Mouse (Mus musculus): ENCODE data around the gene Nfix. TPM values are rescaled to one million over a fixed set of nuclear protein-coding genes. Genes with fewer than 3 reads are reported as not detected.
A peak's percentile ranks its signal among the peaks of the same experiment; 100 is the strongest.

Gene Nfix
- total RNA-seq, 2 experiments from 2014 or later, result 287 to 311 TPM

DNA sequence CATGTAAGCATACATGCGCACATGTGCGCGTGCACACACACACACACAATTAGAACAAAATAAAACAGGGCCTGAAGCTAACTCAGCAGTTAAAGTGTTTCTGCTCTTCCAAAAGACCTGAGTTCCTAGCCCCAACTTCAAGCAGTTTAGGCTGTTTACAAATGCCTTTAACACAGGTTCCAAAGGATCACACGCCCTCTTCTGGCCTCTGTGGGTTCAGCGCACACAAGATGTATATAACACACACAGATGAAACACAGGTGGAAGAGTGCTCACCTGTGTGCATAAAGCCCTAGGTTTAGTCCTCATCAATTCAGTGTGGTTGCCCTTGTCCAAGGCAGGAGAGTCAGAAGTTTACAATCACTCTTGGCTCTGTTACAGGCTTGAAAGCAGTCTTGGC is 5.9 kb upstream of the Nfix start:
- DNase-seq (ENCODE audit: low spot score), result no peak
- intact Hi-C loops (cut with DNase I), result no loop called here

- intact Hi-C loops (cut with DNase I), result no loop called here
- no peak for DNase-seq (ENCODE audit: low spot score)
Measured at GRCm38 (mm10) chr8:84799136-84799931, 810 bp downstream of the Nfix start.

GRCm38 (mm10) chr8:84798446-84799135 is 1.6 kb downstream of the Nfix start:
- intact Hi-C loops (cut with DNase I), result no loop called here
- DNase-seq (ENCODE audit: low spot score), result no peak

DNA sequence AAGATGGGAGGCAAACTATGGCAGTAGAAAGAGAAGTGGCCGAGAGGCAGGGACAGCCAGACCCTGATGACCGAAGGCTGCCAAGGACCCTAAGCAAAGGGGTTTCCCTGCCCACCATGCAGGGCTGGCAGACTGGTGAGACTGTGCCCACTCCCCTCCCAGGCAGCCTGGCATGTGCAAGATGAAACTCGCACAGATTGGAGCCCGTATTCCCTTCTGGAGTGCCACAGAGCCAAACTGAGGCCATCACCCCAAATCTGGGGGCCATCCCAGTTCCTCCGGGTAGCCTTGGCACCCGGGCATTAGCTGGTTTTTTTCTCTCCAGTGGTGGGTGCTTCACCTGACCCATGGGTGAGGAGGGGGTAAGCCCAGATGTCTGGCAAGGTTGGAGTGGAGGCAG is 2.2 kb downstream of the Nfix start:
- DNase-seq (ENCODE audit: low spot score), result no peak

GRCm38 (mm10) chr8:84797256-84797797 is 2.8 kb downstream of the Nfix start:
- DNase-seq (ENCODE audit: low spot score), result no peak
- intact Hi-C loops (cut with DNase I), result no loop called here

More for the DNA sequence above, 2.2 kb downstream of the Nfix start:
- intact Hi-C loops (cut with DNase I), result no loop called here

DNA sequence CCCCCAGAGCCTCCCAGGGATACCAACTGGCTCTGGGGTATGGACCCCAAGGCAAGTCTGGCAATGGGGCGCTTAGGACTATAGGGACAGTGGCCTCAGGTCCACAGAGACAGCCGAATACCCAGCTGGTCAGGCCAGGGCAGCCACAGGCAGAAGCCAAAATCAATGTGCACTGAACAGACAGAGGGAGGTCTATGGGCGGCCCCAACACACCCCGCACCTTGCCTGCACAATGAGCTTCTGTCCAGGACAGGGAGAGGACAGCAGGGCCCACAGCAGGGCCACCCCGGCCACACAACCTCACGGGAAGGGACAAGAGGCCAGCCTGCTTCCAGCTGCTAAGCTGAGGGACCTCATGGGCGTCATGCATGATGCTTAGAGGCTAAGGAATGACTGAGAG is 5.7 kb downstream of the Nfix start:
- intact Hi-C loops (cut with DNase I), result no loop called here
- DNase-seq (ENCODE audit: low spot score), result no peak

DNA sequence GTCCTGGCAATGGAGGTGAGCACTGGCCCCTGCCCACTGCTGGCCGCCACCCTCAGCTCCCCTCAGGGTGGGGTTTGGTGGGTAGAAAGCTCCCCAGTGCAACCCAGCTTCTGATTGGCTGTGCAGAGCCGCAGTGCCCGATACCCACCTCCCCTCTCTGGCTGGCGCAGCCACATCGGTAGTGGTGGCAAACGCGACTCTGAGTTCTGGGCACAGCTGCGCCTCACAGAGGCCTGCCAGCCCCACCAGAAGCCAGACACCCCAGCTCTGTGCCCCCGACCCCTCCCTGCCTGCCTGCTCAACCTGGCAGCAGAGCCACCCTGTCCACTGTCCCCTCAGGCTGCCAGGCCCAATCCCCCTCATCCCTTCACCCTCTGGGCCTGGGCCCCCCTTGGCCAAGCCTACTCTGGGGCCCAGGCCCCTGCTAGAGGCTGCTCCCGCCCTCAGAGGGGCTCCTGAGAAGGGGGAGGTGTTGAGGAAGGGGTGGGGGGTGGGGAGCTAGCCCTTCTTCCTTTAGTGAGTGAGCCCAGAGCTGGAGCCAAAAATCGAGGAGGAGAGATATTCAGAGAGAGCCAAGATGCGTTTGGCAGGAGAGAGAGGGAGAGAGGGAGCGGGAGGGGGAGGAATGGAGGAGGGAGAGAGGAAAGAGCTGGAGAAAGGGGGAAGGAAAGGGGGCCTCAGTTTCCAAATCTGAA is 6.2 kb downstream of the Nfix start:
- intact Hi-C loops (cut with DNase I), result no loop called here

GRCm38 (mm10) chr8:84793134-84793533 is 7.0 kb downstream of the Nfix start:
- intact Hi-C loops (cut with DNase I), result no loop called here

More for the DNA sequence above, 6.2 kb downstream of the Nfix start:
- peak; percentile 51 for DNase-seq (ENCODE audit: low spot score)

GRCm38 (mm10) chr8:84792429-84792947 is 7.7 kb downstream of the Nfix start:
- DNase-seq (ENCODE audit: low spot score), result no peak
- intact Hi-C loops (cut with DNase I), result no loop called here

More at GRCm38 (mm10) chr8:84793134-84793533, 7.0 kb downstream of the Nfix start:
- DNase-seq (ENCODE audit: low spot score), result no peak

DNA sequence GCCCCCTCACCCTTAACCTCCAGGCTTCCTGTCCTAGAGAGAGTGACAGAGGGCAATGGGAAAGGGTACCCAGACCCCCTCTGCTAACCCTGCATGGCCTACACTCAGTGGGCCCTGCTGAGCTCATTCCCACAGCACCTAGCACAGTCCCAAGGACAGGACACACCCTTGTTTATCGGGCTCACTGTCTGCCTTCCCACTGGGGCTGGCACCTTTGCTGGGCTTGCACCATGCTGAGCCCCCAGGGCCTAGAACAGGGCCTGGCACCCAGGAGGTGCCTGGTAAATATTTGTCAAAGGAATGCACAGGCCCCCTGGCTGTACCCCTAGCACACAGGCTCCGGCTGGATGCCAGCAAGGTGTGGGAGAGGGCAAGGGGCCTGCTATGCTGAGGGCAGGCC is 9.6 kb downstream of the Nfix start:
- DNase-seq (ENCODE audit: low spot score), result no peak
- intact Hi-C loops (cut with DNase I), result no loop called here

GRCm38 (mm10) chr8:84789855-84790486 is 10.2 kb downstream of the Nfix start:
- no peak for DNase-seq (ENCODE audit: low spot score)
- intact Hi-C loops (cut with DNase I), result no loop called here

- intact Hi-C loops (cut with DNase I), result no loop called here
- DNase-seq (ENCODE audit: low spot score), result no peak
Measured at GRCm38 (mm10) chr8:84789345-84789744, 10.8 kb downstream of the Nfix start.

- DNase-seq (ENCODE audit: low spot score), result peak; percentile 70
- intact Hi-C loops (cut with DNase I), result no loop called here
Measured at GRCm38 (mm10) chr8:84788896-84789295, 11.2 kb downstream of the Nfix start.

DNA sequence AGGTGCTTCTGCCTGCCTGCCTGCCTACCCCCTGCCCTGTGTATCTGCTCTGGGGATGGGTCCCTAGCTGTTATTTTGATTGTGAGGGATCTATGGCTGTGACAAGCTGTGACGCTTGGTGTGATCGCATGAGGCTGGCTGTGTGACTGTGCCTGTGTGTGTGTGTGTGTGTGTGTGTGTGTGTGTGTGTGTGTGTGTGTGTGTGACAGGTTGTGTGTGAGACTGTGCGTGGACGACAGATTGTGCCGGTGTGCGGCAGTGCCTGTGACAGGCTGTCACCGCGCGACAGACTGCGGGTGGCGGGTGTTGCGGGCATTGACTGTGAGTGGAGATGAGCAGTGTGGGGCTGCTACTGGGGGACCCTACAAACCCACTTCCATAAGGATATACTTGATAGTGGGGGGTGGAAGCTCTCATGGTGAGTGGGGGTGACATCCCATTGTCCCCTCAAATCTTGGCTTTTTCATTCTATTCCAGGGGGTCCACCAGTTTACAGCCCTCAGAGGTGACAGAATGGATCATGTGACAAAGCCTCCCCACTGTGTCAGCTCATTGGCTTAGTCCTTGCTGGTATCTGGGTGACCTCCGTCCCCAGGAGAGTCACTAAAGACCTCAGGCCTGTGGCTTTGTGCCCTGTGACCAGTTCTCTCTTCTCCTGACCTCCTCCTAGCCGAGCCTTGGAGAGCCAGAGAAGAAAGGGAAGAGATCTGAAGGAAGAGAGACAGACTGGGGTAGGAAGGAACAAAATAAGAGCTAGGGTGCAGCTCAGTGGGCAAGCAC is 12.4 kb downstream of the Nfix start:
- no peak for DNase-seq (ENCODE audit: low spot score)
- intact Hi-C loops (cut with DNase I), result no loop called here

DNA sequence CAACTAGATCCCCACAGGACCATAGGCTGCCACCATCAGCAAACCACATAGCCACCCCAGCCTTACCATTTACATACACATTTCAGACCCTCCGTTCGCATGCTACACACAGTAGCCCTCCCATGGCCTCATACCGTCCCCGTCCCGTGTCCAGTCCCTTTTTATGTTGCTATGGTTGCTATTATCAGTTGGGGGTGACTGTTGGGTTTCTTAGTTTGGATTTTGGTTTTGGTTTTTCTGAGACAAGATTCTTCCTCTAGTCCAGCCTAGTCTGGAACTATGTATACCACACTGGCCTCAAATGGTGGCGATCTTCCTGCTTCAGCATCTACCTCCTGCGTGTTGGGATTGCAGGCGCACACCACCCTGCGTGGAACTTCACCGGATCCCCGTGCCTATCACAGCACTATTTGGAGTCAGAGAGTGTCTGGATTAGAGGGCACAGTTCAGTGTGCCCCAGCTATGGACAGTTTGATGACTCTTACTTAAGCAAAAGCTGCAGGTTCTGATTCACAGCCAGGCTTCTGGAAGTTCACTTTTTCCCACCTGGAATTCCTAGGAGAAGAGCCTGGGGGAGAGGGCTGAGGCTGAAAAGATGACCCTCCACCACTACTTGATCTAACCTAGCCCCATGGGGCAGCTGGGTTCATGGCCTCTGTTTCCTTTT is 13.2 kb downstream of the Nfix start:
- intact Hi-C loops (cut with DNase I), result no loop called here

GRCm38 (mm10) chr8:84785756-84786677 is 14.1 kb downstream of the Nfix start:
- intact Hi-C loops (cut with DNase I), result no loop called here

More for the DNA sequence above, 13.2 kb downstream of the Nfix start:
- DNase-seq (ENCODE audit: low spot score), result no peak

DNA sequence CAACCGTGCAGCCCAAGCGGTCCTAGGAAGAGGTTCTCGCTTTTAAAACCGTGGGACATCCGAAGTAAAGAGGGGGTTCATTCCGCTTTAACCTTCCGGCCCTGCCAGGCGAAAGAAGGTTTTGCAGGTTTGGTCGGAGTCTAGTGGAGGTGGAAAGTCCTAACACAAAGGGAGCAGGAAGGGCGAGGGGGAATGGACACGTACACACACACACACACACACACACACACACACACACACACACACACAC is 14.7 kb downstream of the Nfix start:
- intact Hi-C loops (cut with DNase I), result no loop called here
- no peak for DNase-seq (ENCODE audit: low spot score)

More at GRCm38 (mm10) chr8:84785756-84786677, 14.1 kb downstream of the Nfix start:
- peak; percentile 79 for DNase-seq (ENCODE audit: low spot score)
